Mouse (Mus musculus): ENCODE results near the gene Atg4c. TPM values are rescaled to one million over a fixed set of nuclear protein-coding genes. Genes with fewer than 3 reads are reported as not detected.

The Atg4c gene
- polyA plus RNA-seq, 1 experiment from 2014 or later: 16.2 TPM

DNA sequence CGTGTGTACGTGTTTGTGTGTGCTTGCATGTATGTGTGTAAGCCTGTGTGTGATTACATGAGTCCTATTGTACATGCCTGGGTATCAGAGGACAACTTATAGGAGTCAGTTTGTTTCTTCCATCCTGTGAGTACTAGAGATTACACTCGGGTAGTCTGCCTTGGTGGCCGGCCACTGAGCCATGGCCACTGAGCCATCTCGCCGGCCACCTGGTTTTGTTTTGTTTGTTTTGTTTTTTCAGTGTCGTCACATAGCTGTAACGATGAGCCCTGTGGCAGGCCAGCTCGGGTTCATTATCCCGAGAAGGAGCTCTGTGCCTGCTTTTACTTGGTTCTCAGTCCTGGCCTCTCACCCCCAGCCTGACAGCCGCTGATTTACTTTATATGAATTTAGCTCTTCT lies 69.9 kb downstream of the Atg4c start:
- ATAC-seq (ENCODE audit: low FRiP score, low TSS enrichment): peak; percentile 52; the same call in 1 of the 2 replicates
- 40% methylated on average over 11 of the region's 11 CpGs for WGBS
- H3K27ac ChIP-seq (ENCODE audit: low read depth, low read length): no peak overlapping the region
- H3K9me3 ChIP-seq (ENCODE audit: control insufficient read depth, low read length): no peaks in the 10 kb centered on the region
- no peak overlapping the region for H3K9ac ChIP-seq (ENCODE audit: low read depth, low read length)
- H3K4me2 ChIP-seq (replicated peaks; ENCODE audit: low read depth, low read length): no peak overlapping the region
- no peak overlapping the region for H3K4me3 ChIP-seq (ENCODE audit: low read length)
- H3K4me1 ChIP-seq (ENCODE audit: control insufficient read depth, insufficient read depth, low read length): no peaks in the 10 kb centered on the region
- H3K27me3 ChIP-seq (ENCODE audit: control insufficient read depth, insufficient read depth, low read length): no peaks in the 10 kb centered on the region
- no peaks in the 10 kb centered on the region for H3K36me3 ChIP-seq (ENCODE audit: control insufficient read depth, insufficient read depth, low read length)

- 91% methylated on average over 10 of the region's 10 CpGs for WGBS
- no peaks in the 10 kb centered on the region for H3K36me3 ChIP-seq (ENCODE audit: control insufficient read depth, insufficient read depth, low read length)
Observed at GRCm38 (mm10) chr4:99266843-99267445, 73.2 kb downstream of the Atg4c start.

GRCm38 (mm10) chr4:99272860-99273259 lies 79.1 kb downstream of the Atg4c start:
- H3K9me3 ChIP-seq (ENCODE audit: control insufficient read depth, low read length): peaks cover 2% of the 10 kb centered on the region; the same call in 1 of the 2 replicates
- H3K4me2 ChIP-seq (replicated peaks; ENCODE audit: low read depth, low read length): no peak overlapping the region
- H3K27me3 ChIP-seq (ENCODE audit: control insufficient read depth, insufficient read depth, low read length): no peaks in the 10 kb centered on the region
- H3K36me3 ChIP-seq (ENCODE audit: control insufficient read depth, insufficient read depth, low read length): no peaks in the 10 kb centered on the region
- no peak for ATAC-seq (ENCODE audit: low FRiP score, low TSS enrichment)
- H3K4me3 ChIP-seq (ENCODE audit: low read length): no peak overlapping the region
- H3K9ac ChIP-seq (ENCODE audit: low read depth, low read length): no peak overlapping the region
- WGBS: 53% methylated on average over 9 of the region's 9 CpGs
- no peaks in the 10 kb centered on the region for H3K4me1 ChIP-seq (ENCODE audit: control insufficient read depth, insufficient read depth, low read length)
- no peak overlapping the region for H3K27ac ChIP-seq (ENCODE audit: low read depth, low read length)

More at GRCm38 (mm10) chr4:99266843-99267445, 73.2 kb downstream of the Atg4c start:
- Histone ChIP-seq H3K9ac (ENCODE audit: low read depth, low read length) (no peak overlapping the region), H3K27ac (ENCODE audit: low read depth, low read length) (no peak overlapping the region), H3K9me3 (ENCODE audit: control insufficient read depth, low read length) (peaks cover 2% of the 10 kb centered on the region; the same call in 1 of the 2 replicates), H3K27me3 (ENCODE audit: control insufficient read depth, insufficient read depth, low read length) (no peaks in the 10 kb centered on the region), H3K4me2 (replicated peaks; ENCODE audit: low read depth, low read length) (no peak overlapping the region), H3K4me3 (ENCODE audit: low read length) (no peak overlapping the region), H3K4me1 (ENCODE audit: control insufficient read depth, insufficient read depth, low read length) (no peaks in the 10 kb centered on the region)
- no peak for ATAC-seq (ENCODE audit: low FRiP score, low TSS enrichment)

- Histone ChIP-seq H3K27me3 (ENCODE audit: control insufficient read depth, insufficient read depth, low read length) (no peaks in the 10 kb centered on the region), H3K9ac (ENCODE audit: low read depth, low read length) (no peak overlapping the region), H3K36me3 (ENCODE audit: control insufficient read depth, insufficient read depth, low read length) (no peaks in the 10 kb centered on the region), H3K27ac (ENCODE audit: low read depth, low read length) (no peak overlapping the region), H3K9me3 (ENCODE audit: control insufficient read depth, low read length) (peaks cover 2% of the 10 kb centered on the region; the same call in 1 of the 2 replicates), H3K4me3 (ENCODE audit: low read length) (no peak overlapping the region), H3K4me2 (replicated peaks; ENCODE audit: low read depth, low read length) (no peak overlapping the region), H3K4me1 (ENCODE audit: control insufficient read depth, insufficient read depth, low read length) (no peaks in the 10 kb centered on the region)
- WGBS: 98% methylated on average over 3 of the region's 3 CpGs
- no peak for ATAC-seq (ENCODE audit: low FRiP score, low TSS enrichment)
Observed at GRCm38 (mm10) chr4:99273466-99273865, 79.7 kb downstream of the Atg4c start.

- Histone ChIP-seq H3K4me2 (replicated peaks; ENCODE audit: low read depth, low read length) (no peak overlapping the region), H3K4me1 (ENCODE audit: control insufficient read depth, insufficient read depth, low read length) (no peaks in the 10 kb centered on the region), H3K9ac (ENCODE audit: low read depth, low read length) (no peak overlapping the region), H3K9me3 (ENCODE audit: control insufficient read depth, low read length) (peaks cover 2% of the 10 kb centered on the region; the same call in 1 of the 2 replicates), H3K27ac (ENCODE audit: low read depth, low read length) (no peak overlapping the region), H3K4me3 (ENCODE audit: low read length) (no peak overlapping the region), H3K27me3 (ENCODE audit: control insufficient read depth, insufficient read depth, low read length) (no peaks in the 10 kb centered on the region), H3K36me3 (ENCODE audit: control insufficient read depth, insufficient read depth, low read length) (no peaks in the 10 kb centered on the region)
- ATAC-seq (ENCODE audit: low FRiP score, low TSS enrichment): no peak
- 87% methylated on average over 7 of the region's 7 CpGs for WGBS
Observed at GRCm38 (mm10) chr4:99273979-99274378, 80.2 kb downstream of the Atg4c start.

DNA sequence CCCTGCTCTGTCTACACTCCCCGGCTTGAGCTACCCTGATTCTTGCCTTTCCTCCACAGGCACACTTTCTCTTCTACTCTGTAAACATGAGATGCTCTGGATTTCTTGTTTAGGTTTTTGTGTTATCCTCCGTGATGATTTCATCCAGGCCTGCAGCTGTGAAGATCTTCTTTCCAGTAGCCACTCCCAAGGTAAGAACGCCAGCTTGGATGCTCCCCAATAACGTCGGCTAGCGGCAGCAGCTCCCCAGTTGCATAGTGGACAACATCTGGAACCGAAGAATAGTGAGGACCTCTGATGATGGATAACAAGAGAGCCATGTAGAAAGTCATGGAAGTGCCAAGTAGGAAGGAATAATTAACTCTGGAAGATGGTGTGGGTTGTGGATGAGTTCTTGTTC lies 85.1 kb downstream of the Atg4c start:
- no peaks in the 10 kb centered on the region for H3K4me1 ChIP-seq (ENCODE audit: control insufficient read depth, insufficient read depth, low read length)
- H3K9ac ChIP-seq (ENCODE audit: low read depth, low read length): no peak overlapping the region
- H3K27me3 ChIP-seq (ENCODE audit: control insufficient read depth, insufficient read depth, low read length): no peaks in the 10 kb centered on the region
- WGBS: 90% methylated on average over 7 of the region's 7 CpGs
- H3K27ac ChIP-seq (ENCODE audit: low read depth, low read length): no peak overlapping the region
- H3K4me3 ChIP-seq (ENCODE audit: low read length): no peak overlapping the region
- no peaks in the 10 kb centered on the region for H3K9me3 ChIP-seq (ENCODE audit: control insufficient read depth, low read length)
- H3K36me3 ChIP-seq (ENCODE audit: control insufficient read depth, insufficient read depth, low read length): no peaks in the 10 kb centered on the region
- H3K4me2 ChIP-seq (replicated peaks; ENCODE audit: low read depth, low read length): no peak overlapping the region
- no peak for ATAC-seq (ENCODE audit: low FRiP score, low TSS enrichment)

DNA sequence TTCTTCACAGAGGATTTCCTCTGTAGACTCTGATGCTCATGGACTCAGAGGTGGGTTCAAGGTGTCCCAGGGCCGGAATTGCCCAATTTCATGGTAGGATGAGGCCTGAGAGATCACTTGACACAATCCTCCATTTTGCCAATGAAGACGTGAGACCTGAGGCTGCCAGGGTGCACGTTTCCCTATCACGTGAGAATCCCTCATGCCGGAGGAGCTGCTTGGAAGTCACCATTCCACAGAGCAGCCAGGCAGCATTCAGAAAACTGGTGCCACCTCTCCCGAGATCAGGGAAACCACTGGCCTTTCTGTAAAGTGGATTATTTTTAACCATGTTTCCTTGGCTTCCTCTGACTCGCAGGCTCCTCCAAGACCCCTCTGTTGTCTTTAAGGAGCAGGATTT lies 88.0 kb downstream of the Atg4c start:
- no peak overlapping the region for H3K9ac ChIP-seq (ENCODE audit: low read depth, low read length)
- H3K4me2 ChIP-seq (replicated peaks; ENCODE audit: low read depth, low read length): no peak overlapping the region
- no peaks in the 10 kb centered on the region for H3K27me3 ChIP-seq (ENCODE audit: control insufficient read depth, insufficient read depth, low read length)
- H3K36me3 ChIP-seq (ENCODE audit: control insufficient read depth, insufficient read depth, low read length): no peaks in the 10 kb centered on the region
- no peak overlapping the region for H3K27ac ChIP-seq (ENCODE audit: low read depth, low read length)
- no peak for ATAC-seq (ENCODE audit: low FRiP score, low TSS enrichment)
- H3K4me1 ChIP-seq (ENCODE audit: control insufficient read depth, insufficient read depth, low read length): no peaks in the 10 kb centered on the region
- WGBS: 83% methylated on average over 7 of the region's 7 CpGs
- no peaks in the 10 kb centered on the region for H3K9me3 ChIP-seq (ENCODE audit: control insufficient read depth, low read length)
- no peak overlapping the region for H3K4me3 ChIP-seq (ENCODE audit: low read length)

- H3K4me1 ChIP-seq (ENCODE audit: control insufficient read depth, insufficient read depth, low read length): no peaks in the 10 kb centered on the region
- ATAC-seq (ENCODE audit: low FRiP score, low TSS enrichment): no peak
Observed at GRCm38 (mm10) chr4:99289286-99289685, 95.6 kb downstream of the Atg4c start.

DNA sequence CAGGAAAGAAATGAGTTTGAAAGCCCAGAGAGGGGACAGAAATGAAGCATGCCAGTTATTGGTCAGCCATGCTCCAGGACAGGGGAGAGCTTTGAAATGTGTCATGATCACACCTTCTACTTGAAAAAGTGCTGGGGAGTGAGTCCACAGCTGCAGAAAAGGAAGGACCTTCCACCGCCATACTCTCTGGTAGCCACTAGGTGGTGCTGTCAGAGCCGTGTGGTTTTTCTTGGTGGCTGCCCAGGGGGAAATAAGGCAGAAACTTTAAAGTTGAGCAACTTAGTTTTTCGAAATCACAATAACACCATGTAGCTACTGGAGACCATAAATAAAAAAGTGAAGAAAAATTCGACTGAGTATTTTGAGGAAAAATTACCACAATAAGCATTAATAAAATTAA lies 104.9 kb downstream of the Atg4c start:
- Histone ChIP-seq H3K36me3 (ENCODE audit: control insufficient read depth, insufficient read depth, low read length) (no peaks in the 10 kb centered on the region), H3K9ac (ENCODE audit: low read depth, low read length) (no peak overlapping the region), H3K4me3 (ENCODE audit: low read length) (no peak overlapping the region), H3K9me3 (ENCODE audit: control insufficient read depth, low read length) (0 out of 2 replicates have a peak, but pooled peaks cover 6% of the 10 kb centered on the region), H3K4me2 (replicated peaks; ENCODE audit: low read depth, low read length) (no peak overlapping the region), H3K27me3 (ENCODE audit: control insufficient read depth, insufficient read depth, low read length) (no peaks in the 10 kb centered on the region), H3K4me1 (ENCODE audit: control insufficient read depth, insufficient read depth, low read length) (peaks cover 4% of the 10 kb centered on the region; the same call in 1 of the 2 replicates), H3K27ac (ENCODE audit: low read depth, low read length) (no peak overlapping the region)
- 17% methylated on average over 4 of the region's 4 CpGs for WGBS
- no peak for ATAC-seq (ENCODE audit: low FRiP score, low TSS enrichment)

More at GRCm38 (mm10) chr4:99289286-99289685, 95.6 kb downstream of the Atg4c start:
- Histone ChIP-seq H3K27ac (ENCODE audit: low read depth, low read length) (no peak overlapping the region), H3K27me3 (ENCODE audit: control insufficient read depth, insufficient read depth, low read length) (no peaks in the 10 kb centered on the region), H3K9me3 (ENCODE audit: control insufficient read depth, low read length) (no peaks in the 10 kb centered on the region), H3K4me3 (ENCODE audit: low read length) (no peak overlapping the region), H3K9ac (ENCODE audit: low read depth, low read length) (no peak overlapping the region), H3K36me3 (ENCODE audit: control insufficient read depth, insufficient read depth, low read length) (no peaks in the 10 kb centered on the region), H3K4me2 (replicated peaks; ENCODE audit: low read depth, low read length) (no peak overlapping the region)
- WGBS: 84% methylated on average over 10 of the region's 10 CpGs
